Mouse (Mus musculus) embryonic fibroblast, embryonic 13.5 days (primary cell): ENCODE measurements at regions not wholly inside any gene's neighbourhood (a gene's known extent, or its start where the extent isn't known, plus 50 kb on each side); places are given as distances from the start of the nearest gene placed in this dataset.

Experiments
- CTCF ChIP-seq: IDR thresholded peaks from 2 replicates; pipeline ENCODE4 v1.5.1; 2011; ENCODE audit warnings: mild to moderate bottlenecking, control low read depth, low read length, moderate library complexity, borderline replicate concordance; ENCODE audit not compliant: insufficient read depth
- POLR2A ChIP-seq: IDR thresholded peaks from 2 replicates; pipeline ENCODE4 v1.6.1; 2011; ENCODE audit warnings: low read depth, mild to moderate bottlenecking, control low read depth, low read length, moderate library complexity

GRCm38 (mm10) chr16:97282943-97283342, 73.6 kb upstream of the Bace2 start:
- TF ChIP-seq CTCF (no peak), POLR2A (no peak)
